Comparison of ENCODE assay signal across 8 mouse cellular contexts in the genomic region with DNA sequence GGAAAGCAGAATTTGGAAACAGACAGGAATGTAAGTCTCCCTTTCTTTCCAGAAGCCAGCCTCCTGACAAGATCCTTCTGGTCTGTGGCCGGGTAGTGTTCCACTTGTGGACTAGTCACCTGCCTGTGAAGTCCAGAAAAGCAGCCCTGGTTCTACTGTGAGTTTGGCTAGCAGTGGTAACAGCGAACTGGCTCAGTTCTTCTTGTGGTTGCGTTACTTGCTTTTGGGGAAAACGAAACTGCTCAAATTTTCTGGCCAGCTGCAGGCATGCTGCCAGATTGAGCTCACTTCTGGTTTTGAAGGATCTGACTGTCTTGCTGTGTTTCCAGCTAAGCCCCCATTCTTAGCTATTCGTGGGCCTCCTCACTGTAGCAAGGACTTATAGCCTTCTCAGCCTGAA. TPM values are rescaled to one million over a fixed set of nuclear protein-coding genes. Genes with fewer than 3 reads are reported as not detected.
A peak's percentile ranks its signal among the peaks of the same experiment; 100 is the strongest.
DNase-seq lines count a peak whose midpoint lies in the region; ATAC-seq and TF ChIP-seq lines count a peak whose summit lies in the region.

Slfn8 (minus strand) TSS at position 190 of the 400 bp plus-strand sequence.

- H3K4me2 ChIP-seq in liver, embryonic 14.5 days (ENCODE audit: low read depth), result peak within 1 kb of the TSS; percentile 15

- no peak for TF ChIP-seq CTCF in liver, embryonic 14.5 days (IDR thresholded peaks at IDR 0.05; ENCODE audit: low read depth)

- peak; percentile 15 for DNase-seq in kidney, adult 9 months
- no peak for DNase-seq in kidney, adult 8-10 months
- peak; percentile 77 for DNase-seq in CD4-positive, CD25-positive, alpha-beta regulatory T cell, adult 2 months (ENCODE audit: low read depth, low spot score)
- peak; percentile 47 for DNase-seq in gastrocnemius, adult 18-20 months (ENCODE audit: low spot score)
- DNase-seq in liver, embryonic 14.5 days (ENCODE audit: low read depth in 3 of 3, low spot score in 3 of 3), result no peak
- DNase-seq in spleen, adult 18-20 months, result peak; percentile 35 to 49
- no peak for DNase-seq in left cerebral cortex, adult 18-20 months (ENCODE audit: low spot score in 2 of 2)
- no peak for DNase-seq in retina, postnatal 1 day

- no peaks in the 10 kb centered on the region for H3K9me3 ChIP-seq in liver, embryonic 14.5 days (ENCODE audit: control insufficient read depth, low read length)

- TF ChIP-seq EP300 in liver, embryonic 14.5 days (IDR thresholded peaks at IDR 0.05; ENCODE audit: low read depth), result no peak

- H3K4me1 ChIP-seq in liver, embryonic 14.5 days (replicated peaks; ENCODE audit: control insufficient read depth in 2 of 2, insufficient read depth in 2 of 2, low read length in 1 of 2), result no peaks in the 10 kb centered on the region

- no peak within 1 kb of the TSS for H3K4me3 ChIP-seq in liver, embryonic 14.5 days (ENCODE audit: insufficient read depth in 1 of 2, low read depth in 2 of 2, low read length in 2 of 2)

- ATAC-seq in liver, embryonic 14.5 days (ENCODE audit: insufficient read depth), result no peak

- H3K27me3 ChIP-seq in liver, embryonic 14.5 days (ENCODE audit: control insufficient read depth, insufficient read depth, low read length), result no peaks in the 10 kb centered on the region

- no peak within 1 kb of the TSS for H3K27ac ChIP-seq in liver, embryonic 14.5 days

- 25% methylated on average over 5 of the region's 5 CpGs for WGBS in liver, embryonic 14.5 days (ENCODE audit: insufficient replicate concordance)

- no peaks in the 10 kb centered on the region for H3K36me3 ChIP-seq in liver, embryonic 14.5 days (replicated peaks; ENCODE audit: control insufficient read depth, insufficient read depth, low read depth)

- no peak within 1 kb of the TSS for H3K9ac ChIP-seq in liver, embryonic 14.5 days (replicated peaks)

RNA-seq across cellular contexts. Expression of gene Slfn8, which starts in this region (rescaled TPM):
- total RNA-seq in gastrocnemius, adult 18-20 months (2021), result under 1 TPM; 0.11 to 0.21 TPM
- 0.09 and 0.18 TPM in 2 replicates for polyA plus RNA-seq in liver, embryonic 14.5 days (2012; rRNA removed)
- polyA plus RNA-seq in liver, embryonic 14.5 days (2014; fragmentation: Nextera tagmentation; extraction: Ambion mirVana), result 0.22 and 0.37 TPM in 2 replicates
- under 1 TPM; 0.80 to 0.81 TPM for total RNA-seq in left cerebral cortex, adult 18-20 months (2021)

Comparison
In these comparisons a context has a peak if more than half of its experiments do, and no peak if none do; other contexts are left out.
1. DNase-seq: peak in kidney, adult 9 months (single experiment), CD4-positive, CD25-positive, alpha-beta regulatory T cell, adult 2 months (single experiment) and spleen, adult 18-20 months (2 of 2); none in kidney, adult 8-10 months (0 of 2), liver, embryonic 14.5 days (0 of 3), left cerebral cortex, adult 18-20 months (0 of 2) and retina, postnatal 1 day (single experiment).
2. Peak in DNase-seq in gastrocnemius, adult 18-20 months; RNA of the gene not detected or under 1 TPM.